Mouse (Mus musculus): ENCODE results near the gene Gng2. TPM values are rescaled to one million over a fixed set of nuclear protein-coding genes. Genes with fewer than 3 reads are reported as not detected.

Gene Gng2
- polyA plus RNA-seq, 1 experiment, result 5.8 TPM

- no peaks in the 10 kb centered on the region for H3K79me3 ChIP-seq (ENCODE audit: low read depth)
- no peaks in the 10 kb centered on the region for H3K27me3 ChIP-seq (ENCODE audit: control insufficient read depth, insufficient read depth, insufficient read length)
- H3K79me2 ChIP-seq (ENCODE audit: control insufficient read depth, insufficient read depth), result no peaks in the 10 kb centered on the region
- no peak for TF ChIP-seq FOSL1 (IDR thresholded peaks at IDR 0.05; ENCODE audit: insufficient read depth, low read length, poor library complexity, severe bottlenecking)
- no peak for TF ChIP-seq MYOD1 (IDR thresholded peaks at IDR 0.05; ENCODE audit: control insufficient read depth, insufficient read length, low read depth)
- TF ChIP-seq CEBPB (IDR thresholded peaks at IDR 0.05; ENCODE audit: low read depth), result no peak
- TF ChIP-seq CTCF (IDR thresholded peaks at IDR 0.05; ENCODE audit: control insufficient read depth, insufficient read depth, insufficient read length), result no peak
- TF ChIP-seq MYOG (IDR thresholded peaks at IDR 0.05; ENCODE audit: control insufficient read depth, extremely low read depth, insufficient read length), result no peak
- no peak for TF ChIP-seq MAX (IDR thresholded peaks at IDR 0.05)
- no peak for TF ChIP-seq USF1 (IDR thresholded peaks at IDR 0.05; ENCODE audit: low read depth)
- no peak overlapping the region for H3K4me3 ChIP-seq (ENCODE audit: insufficient read depth, poor library complexity, severe bottlenecking)
- H3K36me3 ChIP-seq (ENCODE audit: control insufficient read depth, insufficient read depth), result no peaks in the 10 kb centered on the region
- no peak overlapping the region for H3ac ChIP-seq (ENCODE audit: control insufficient read depth, insufficient read length, low read depth)
These were observed 15.2 kb downstream of the Gng2 start for GRCm38 (mm10) chr14:19961924-19962915.

DNA sequence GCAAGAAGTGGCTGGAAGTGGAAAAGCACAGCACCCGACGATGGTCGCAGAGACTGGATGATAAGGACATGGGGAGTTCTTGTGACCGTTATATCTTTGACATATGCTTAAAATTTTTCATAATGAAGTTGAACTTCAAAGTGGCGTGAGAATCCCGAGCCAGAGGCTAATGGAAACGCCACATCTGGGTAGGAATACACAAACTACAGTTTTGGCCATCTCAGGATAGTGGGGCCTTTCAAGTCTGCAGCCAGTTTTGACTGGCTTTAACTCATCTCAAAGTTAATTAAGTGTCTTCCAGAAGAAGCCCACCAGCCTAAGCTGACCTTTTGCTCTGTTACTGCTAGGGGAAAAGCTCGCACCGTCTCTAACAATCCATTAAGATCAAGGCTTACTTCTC, 17.6 kb downstream of the Gng2 start:
- no peaks in the 10 kb centered on the region for H3K36me3 ChIP-seq (ENCODE audit: control insufficient read depth, insufficient read depth)
- H3K79me3 ChIP-seq (ENCODE audit: low read depth), result no peaks in the 10 kb centered on the region
- no peak overlapping the region for H3K4me3 ChIP-seq (ENCODE audit: insufficient read depth, poor library complexity, severe bottlenecking)
- no peaks in the 10 kb centered on the region for H3K79me2 ChIP-seq (ENCODE audit: control insufficient read depth, insufficient read depth)
- TF ChIP-seq CTCF (IDR thresholded peaks at IDR 0.05; ENCODE audit: control insufficient read depth, insufficient read depth, insufficient read length) (no peak), MYOD1 (IDR thresholded peaks at IDR 0.05; ENCODE audit: control insufficient read depth, insufficient read length, low read depth) (no peak), MAX (IDR thresholded peaks at IDR 0.05) (no peak), FOSL1 (IDR thresholded peaks at IDR 0.05; ENCODE audit: insufficient read depth, low read length, poor library complexity, severe bottlenecking) (no peak), USF1 (IDR thresholded peaks at IDR 0.05; ENCODE audit: low read depth) (no peak), MYOG (IDR thresholded peaks at IDR 0.05; ENCODE audit: control insufficient read depth, extremely low read depth, insufficient read length) (no peak), CEBPB (IDR thresholded peaks at IDR 0.05; ENCODE audit: low read depth) (no peak)
- no peaks in the 10 kb centered on the region for H3K27me3 ChIP-seq (ENCODE audit: control insufficient read depth, insufficient read depth, insufficient read length)
- no peak overlapping the region for H3ac ChIP-seq (ENCODE audit: control insufficient read depth, insufficient read length, low read depth)

- Histone ChIP-seq H3K4me3 (ENCODE audit: insufficient read depth, poor library complexity, severe bottlenecking) (no peak overlapping the region), H3K79me3 (ENCODE audit: low read depth) (no peaks in the 10 kb centered on the region), H3K27me3 (ENCODE audit: control insufficient read depth, insufficient read depth, insufficient read length) (no peaks in the 10 kb centered on the region), H3K79me2 (ENCODE audit: control insufficient read depth, insufficient read depth) (no peaks in the 10 kb centered on the region), H3K36me3 (ENCODE audit: control insufficient read depth, insufficient read depth) (no peaks in the 10 kb centered on the region), H3ac (ENCODE audit: control insufficient read depth, insufficient read length, low read depth) (no peak overlapping the region)
- TF ChIP-seq MYOD1 (IDR thresholded peaks at IDR 0.05; ENCODE audit: control insufficient read depth, insufficient read length, low read depth), result no peak
- TF ChIP-seq CTCF (IDR thresholded peaks at IDR 0.05; ENCODE audit: control insufficient read depth, insufficient read depth, insufficient read length), result no peak
- no peak for TF ChIP-seq MAX (IDR thresholded peaks at IDR 0.05)
- TF ChIP-seq CEBPB (IDR thresholded peaks at IDR 0.05; ENCODE audit: low read depth), result no peak
- TF ChIP-seq USF1 (IDR thresholded peaks at IDR 0.05; ENCODE audit: low read depth), result no peak
- TF ChIP-seq FOSL1 (IDR thresholded peaks at IDR 0.05; ENCODE audit: insufficient read depth, low read length, poor library complexity, severe bottlenecking), result no peak
- no peak for TF ChIP-seq MYOG (IDR thresholded peaks at IDR 0.05; ENCODE audit: control insufficient read depth, extremely low read depth, insufficient read length)
These were observed 22.4 kb downstream of the Gng2 start for GRCm38 (mm10) chr14:19955077-19955476.

DNA sequence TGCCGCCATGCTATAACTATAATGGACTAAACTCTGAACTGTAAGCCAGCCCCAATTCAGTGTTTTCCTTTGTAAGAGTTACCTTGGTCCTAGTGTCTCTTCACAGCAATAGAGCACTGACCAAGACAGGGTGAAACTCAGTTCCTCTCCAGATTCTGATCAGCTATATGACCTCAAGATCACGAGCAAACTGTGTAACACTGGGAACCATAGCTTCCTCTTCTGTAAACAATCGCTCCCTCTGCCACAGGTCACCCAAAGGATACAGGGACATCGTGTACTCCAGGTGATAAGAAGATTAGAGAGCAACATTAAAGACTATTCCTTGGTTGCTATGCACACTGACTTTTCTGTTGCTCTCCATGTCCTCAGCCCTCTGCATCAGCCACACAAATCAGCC, 26.6 kb downstream of the Gng2 start:
- no peaks in the 10 kb centered on the region for H3K27me3 ChIP-seq (ENCODE audit: control insufficient read depth, insufficient read depth, insufficient read length)
- H3K79me2 ChIP-seq (ENCODE audit: control insufficient read depth, insufficient read depth), result no peaks in the 10 kb centered on the region
- no peak overlapping the region for H3K4me3 ChIP-seq (ENCODE audit: insufficient read depth, poor library complexity, severe bottlenecking)
- H3K79me3 ChIP-seq (ENCODE audit: low read depth), result no peaks in the 10 kb centered on the region
- no peak overlapping the region for H3ac ChIP-seq (ENCODE audit: control insufficient read depth, insufficient read length, low read depth)
- TF ChIP-seq CTCF (IDR thresholded peaks at IDR 0.05; ENCODE audit: control insufficient read depth, insufficient read depth, insufficient read length) (no peak), FOSL1 (IDR thresholded peaks at IDR 0.05; ENCODE audit: insufficient read depth, low read length, poor library complexity, severe bottlenecking) (no peak), MYOD1 (IDR thresholded peaks at IDR 0.05; ENCODE audit: control insufficient read depth, insufficient read length, low read depth) (no peak), CEBPB (IDR thresholded peaks at IDR 0.05; ENCODE audit: low read depth) (no peak), MYOG (IDR thresholded peaks at IDR 0.05; ENCODE audit: control insufficient read depth, extremely low read depth, insufficient read length) (no peak), USF1 (IDR thresholded peaks at IDR 0.05; ENCODE audit: low read depth) (no peak), MAX (IDR thresholded peaks at IDR 0.05) (no peak)
- H3K36me3 ChIP-seq (ENCODE audit: control insufficient read depth, insufficient read depth), result no peaks in the 10 kb centered on the region

GRCm38 (mm10) chr14:19949475-19949874, 28.0 kb downstream of the Gng2 start:
- Histone ChIP-seq H3K36me3 (ENCODE audit: control insufficient read depth, insufficient read depth) (no peaks in the 10 kb centered on the region), H3K79me3 (ENCODE audit: low read depth) (no peaks in the 10 kb centered on the region), H3ac (ENCODE audit: control insufficient read depth, insufficient read length, low read depth) (no peak overlapping the region), H3K27me3 (ENCODE audit: control insufficient read depth, insufficient read depth, insufficient read length) (no peaks in the 10 kb centered on the region), H3K4me3 (ENCODE audit: insufficient read depth, poor library complexity, severe bottlenecking) (no peak overlapping the region), H3K79me2 (ENCODE audit: control insufficient read depth, insufficient read depth) (no peaks in the 10 kb centered on the region)
- TF ChIP-seq USF1 (IDR thresholded peaks at IDR 0.05; ENCODE audit: low read depth), result no peak
- no peak for TF ChIP-seq CTCF (IDR thresholded peaks at IDR 0.05; ENCODE audit: control insufficient read depth, insufficient read depth, insufficient read length)
- no peak for TF ChIP-seq MAX (IDR thresholded peaks at IDR 0.05)
- no peak for TF ChIP-seq FOSL1 (IDR thresholded peaks at IDR 0.05; ENCODE audit: insufficient read depth, low read length, poor library complexity, severe bottlenecking)
- TF ChIP-seq CEBPB (IDR thresholded peaks at IDR 0.05; ENCODE audit: low read depth), result no peak
- no peak for TF ChIP-seq MYOD1 (IDR thresholded peaks at IDR 0.05; ENCODE audit: control insufficient read depth, insufficient read length, low read depth)
- TF ChIP-seq MYOG (IDR thresholded peaks at IDR 0.05; ENCODE audit: control insufficient read depth, extremely low read depth, insufficient read length), result no peak
